Mouse (Mus musculus) cerebellum, adult 2 months (tissue): Measurements from ENCODE around the gene Il10.

Source experiments
- CTCF ChIP-seq: fragments of 200-500 bp; IDR thresholded peaks from 2 replicates; pipeline ENCODE4 v1.5.1; 2011; ENCODE audit warnings: low read depth, mild to moderate bottlenecking, control low read depth, low read length, moderate library complexity, borderline replicate concordance; ENCODE audit not compliant: insufficient read depth
- POLR2A ChIP-seq: fragments of 200-500 bp; IDR thresholded peaks from 2 replicates; pipeline ENCODE4 v1.6.1; 2011; ENCODE audit warnings: low read length, control low read depth, borderline replicate concordance; ENCODE audit not compliant: insufficient read depth

GRCm38 (mm10) chr1:131053656-131054055 lies 34.0 kb downstream of the Il10 start:
- no peak for TF ChIP-seq CTCF
- no peak for TF ChIP-seq POLR2A
